In the genomic region with DNA sequence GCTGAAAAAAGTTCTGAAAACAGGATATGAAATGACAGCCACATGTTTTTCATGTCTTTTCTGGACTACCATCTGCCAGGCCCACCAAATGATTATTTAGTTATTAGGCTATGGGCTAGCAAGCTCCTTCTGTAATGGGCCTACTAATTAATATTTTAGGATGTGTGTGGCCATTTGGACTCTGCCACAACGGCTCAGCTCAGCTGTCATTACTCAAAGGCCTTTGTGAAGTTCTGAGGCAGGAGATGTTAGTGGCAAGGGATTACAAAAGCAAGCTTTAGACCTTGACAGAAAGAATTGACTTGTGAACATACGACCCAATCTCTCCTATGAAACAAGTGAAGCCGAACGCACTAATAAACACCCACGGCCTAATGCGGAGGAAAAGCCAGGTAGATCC, we compare ENCODE assay signal across 13 mouse cellular contexts.
"Had no signal": no experiment of that assay in that cellular context is flagged by ENCODE, and none has a peak within 500 bp of the region (broad histone marks: within the 10 kb centered on the region; RNA-seq: fewer than 3 reads in every experiment).

No protein-coding gene starts in this region.

- H3K27ac ChIP-seq: neural tube, embryonic 12.5 days; stomach, embryonic 15.5 days; stomach, postnatal 0 days had no signal

- H3K4me2 ChIP-seq: neural tube, embryonic 12.5 days; stomach, embryonic 15.5 days had no signal

- H3K27me3 ChIP-seq: neural tube, embryonic 12.5 days; stomach, embryonic 15.5 days had no signal

- H3K9ac ChIP-seq: neural tube, embryonic 12.5 days; stomach, embryonic 15.5 days had no signal

- DNase-seq: right cerebral cortex, adult 18-20 months; right cerebral cortex, postnatal 14 days; right cerebral cortex, postnatal 25 days; spleen, adult 18-20 months; thymus, adult 18-20 months; thymus, adult 2 months; thymus, postnatal 14 days; thymus, postnatal 25 days; thymus, postnatal 36 days; thymus, postnatal 4 days had no signal

- H3K36me3 ChIP-seq: neural tube, embryonic 12.5 days; stomach, embryonic 15.5 days had no signal

- H3K4me1 ChIP-seq: neural tube, embryonic 12.5 days; stomach, embryonic 15.5 days had no signal

- H3K4me3 ChIP-seq: neural tube, embryonic 12.5 days; stomach, embryonic 15.5 days had no signal

- H3K9me3 ChIP-seq: neural tube, embryonic 12.5 days; stomach, embryonic 15.5 days had no signal
